ENCODE assay signal across 16 mouse cellular contexts in genomic region chr9:120273083-120273482, GRCm38 (mm10). TPM values are rescaled to one million over a fixed set of nuclear protein-coding genes. Genes with fewer than 3 reads are reported as not detected.
A peak's percentile ranks its signal among the peaks of the same experiment; 100 is the strongest.
DNase-seq lines count a peak whose midpoint lies in the region; ATAC-seq and TF ChIP-seq lines count a peak whose summit lies in the region.
"Had no signal": no experiment of that assay in that cellular context is flagged by ENCODE, and none has a peak within 500 bp of the region (broad histone marks: within the 10 kb centered on the region; RNA-seq: fewer than 3 reads in every experiment).

No protein-coding gene starts in this region.

- no peak overlapping the region for H3K4me2 ChIP-seq in liver, embryonic 11.5 days
- H3K4me2 ChIP-seq: liver, embryonic 12.5 days; midbrain, embryonic 15.5 days; neural tube, embryonic 13.5 days had no signal

- H3K4me3 ChIP-seq in gastrocnemius, adult 2 months: no peak overlapping the region
- no peak overlapping the region for H3K4me3 ChIP-seq in C2C12 (ENCODE audit: insufficient read depth, poor library complexity, severe bottlenecking)
- no peak overlapping the region for H3K4me3 ChIP-seq in liver, embryonic 11.5 days (ENCODE audit: low read depth, low read length)
- H3K4me3 ChIP-seq: erythroblast, embryonic 14.5 days; liver, embryonic 12.5 days; midbrain, embryonic 15.5 days; neural tube, embryonic 13.5 days had no signal

- DNase-seq in gastrocnemius, adult 2 months: peak; percentile 55
- no peak for DNase-seq in gastrocnemius, postnatal 4 days (ENCODE audit: low spot score in 2 of 2)
- DNase-seq in gastrocnemius, postnatal 14 days: peak; percentile 24
- DNase-seq in kidney, postnatal 10 days: peak; percentile 46
- DNase-seq in liver, embryonic 11.5 days (ENCODE audit: low spot score): no peak
- no peak for DNase-seq in layer of hippocampus, postnatal 10 days (ENCODE audit: low spot score in 2 of 2)
- DNase-seq in urinary bladder, postnatal 36 days (ENCODE audit: low spot score in 2 of 2): no peak
- DNase-seq: cerebellum, adult 18-20 months; lung, postnatal 10 days; retina, postnatal 1 day had no signal

- intact Hi-C loops in gastrocnemius, adult 2 months (cut with DNase I): no loop called here
- intact Hi-C loops in gastrocnemius, postnatal 14 days (cut with DNase I; ENCODE audit: low total_unique reads): no loop called here

- H3K27me3 ChIP-seq in C2C12 (ENCODE audit: control insufficient read depth, insufficient read depth, insufficient read length): no peaks in the 10 kb centered on the region
- no peaks in the 10 kb centered on the region for H3K27me3 ChIP-seq in liver, embryonic 11.5 days (replicated peaks; ENCODE audit: control insufficient read depth, insufficient read depth, low read length)
- H3K27me3 ChIP-seq: liver, embryonic 12.5 days; midbrain, embryonic 15.5 days; neural tube, embryonic 13.5 days had no signal

- peak overlapping the region; percentile 38 for H3K27ac ChIP-seq in gastrocnemius, adult 2 months
- H3K27ac ChIP-seq in liver, embryonic 11.5 days (ENCODE audit: low read depth, low read length): no peak overlapping the region
- H3K27ac ChIP-seq: hindbrain, postnatal 0 days; liver, embryonic 12.5 days; midbrain, embryonic 15.5 days; neural tube, embryonic 13.5 days had no signal

- H3K9ac ChIP-seq in liver, embryonic 11.5 days (ENCODE audit: low read depth, low read length): no peak overlapping the region
- H3K9ac ChIP-seq: liver, embryonic 12.5 days; midbrain, embryonic 15.5 days; neural tube, embryonic 13.5 days had no signal

- no peak for ATAC-seq in liver, embryonic 11.5 days (replicated peaks; ENCODE audit: low FRiP score)
- ATAC-seq: hindbrain, postnatal 0 days; liver, embryonic 12.5 days; midbrain, embryonic 15.5 days had no signal

- TF ChIP-seq CTCF in gastrocnemius, adult 2 months (IDR thresholded peaks at IDR 0.05): no peak
- no peak for TF ChIP-seq CTCF in C2C12 (IDR thresholded peaks at IDR 0.05; ENCODE audit: control insufficient read depth, insufficient read depth, insufficient read length)

- H3K4me1 ChIP-seq in liver, embryonic 11.5 days (replicated peaks; ENCODE audit: control insufficient read depth, insufficient read depth, low read length): no peaks in the 10 kb centered on the region
- H3K4me1 ChIP-seq: liver, embryonic 12.5 days; midbrain, embryonic 15.5 days; neural tube, embryonic 13.5 days had no signal

- no peaks in the 10 kb centered on the region for H3K79me2 ChIP-seq in C2C12 (ENCODE audit: control insufficient read depth, insufficient read depth)

- no peaks in the 10 kb centered on the region for H3K36me3 ChIP-seq in C2C12 (ENCODE audit: control insufficient read depth, insufficient read depth)
- no peaks in the 10 kb centered on the region for H3K36me3 ChIP-seq in liver, embryonic 11.5 days (ENCODE audit: control insufficient read depth, insufficient read depth, low read length)
- H3K36me3 ChIP-seq: liver, embryonic 12.5 days; midbrain, embryonic 15.5 days; neural tube, embryonic 13.5 days had no signal

- H3ac ChIP-seq in C2C12 (ENCODE audit: control insufficient read depth, insufficient read length, low read depth): peak overlapping the region; percentile 5

- H3K79me3 ChIP-seq in C2C12 (ENCODE audit: low read depth): no peaks in the 10 kb centered on the region

- H3K9me3 ChIP-seq in liver, embryonic 11.5 days (ENCODE audit: control insufficient read depth, low read length): no peaks in the 10 kb centered on the region
- H3K9me3 ChIP-seq: liver, embryonic 12.5 days; midbrain, embryonic 15.5 days; neural tube, embryonic 13.5 days had no signal

- 67% methylated on average over 8 of the region's 8 CpGs for WGBS in liver, embryonic 11.5 days

TF ChIP-seq in C2C12, 6 proteins besides CTCF, POLR2A, EP300 and RAD21:
- TF ChIP-seq MAX (IDR thresholded peaks at IDR 0.05): peak; percentile 57
- no peak for TF ChIP-seq USF1 (IDR thresholded peaks at IDR 0.05; ENCODE audit: low read depth)
- TF ChIP-seq FOSL1 (IDR thresholded peaks at IDR 0.05; ENCODE audit: insufficient read depth, low read length, poor library complexity, severe bottlenecking): peak; percentile 72
- TF ChIP-seq MYOD1 (IDR thresholded peaks at IDR 0.05; ENCODE audit: control insufficient read depth, insufficient read length, low read depth): peak; percentile 43
- TF ChIP-seq CEBPB (IDR thresholded peaks at IDR 0.05; ENCODE audit: low read depth): no peak
- no peak for TF ChIP-seq MYOG (IDR thresholded peaks at IDR 0.05; ENCODE audit: control insufficient read depth, extremely low read depth, insufficient read length)

RNA-seq across cellular contexts. Expression of gene Myrip, which starts 28.2 kb away (rescaled TPM):
- 1 to 10 TPM in 1 of 2 experiments, under 1 TPM in 1; 0.98 to 1.2 TPM for total RNA-seq in gastrocnemius, adult 2 months (2021)
- total RNA-seq in gastrocnemius, postnatal 4 days (2021): under 1 TPM; 0.26 to 0.39 TPM
- not detected for polyA plus RNA-seq in C2C12 (2012; fragmentation: generic; extraction: Trizol)
- under 1 TPM; 0.57 to 0.89 TPM for total RNA-seq in gastrocnemius, postnatal 14 days (2021)
- polyA plus RNA-seq in liver, embryonic 11.5 days (2014; fragmentation: Nextera tagmentation; extraction: Ambion mirVana): 0.05 and 0.55 TPM in 2 replicates
- total RNA-seq in layer of hippocampus, postnatal 10 days (2021): 10 to 100 TPM; 42.8 to 45.5 TPM
- polyA plus RNA-seq: erythroblast, embryonic 14.5 days had no signal

Comparison
In these comparisons a context has a peak if more than half of its experiments do, and no peak if none do; other contexts are left out.
1. DNase-seq: peak in gastrocnemius, adult 2 months (single experiment), gastrocnemius, postnatal 14 days (single experiment) and kidney, postnatal 10 days (single experiment); none in gastrocnemius, postnatal 4 days (0 of 2), liver, embryonic 11.5 days (single experiment), layer of hippocampus, postnatal 10 days (0 of 2) and urinary bladder, postnatal 36 days (0 of 2).
2. RNA of gene Myrip, which starts 28.2 kb away (total RNA-seq): 42.8 to 45.5 TPM in layer of hippocampus, postnatal 10 days; 0.98 to 1.2 TPM in gastrocnemius, adult 2 months, 0.57 to 0.89 TPM in gastrocnemius, postnatal 14 days and 0.26 to 0.39 TPM in gastrocnemius, postnatal 4 days; every median in the first group is over 10 times any median in the second.